9 mouse cellular contexts compared by ENCODE assay signal in genomic region chr4:116176543-116176988, GRCm38 (mm10). TPM values are rescaled to one million over a fixed set of nuclear protein-coding genes. Genes with fewer than 3 reads are reported as not detected.
A peak's percentile ranks its signal among the peaks of the same experiment; 100 is the strongest.
DNase-seq lines count a peak whose midpoint lies in the region; ATAC-seq lines count a peak whose summit lies in the region.
"Had no signal": no experiment of that assay in that cellular context is flagged by ENCODE, and none has a peak within 500 bp of the region (broad histone marks: within the 10 kb centered on the region; RNA-seq: fewer than 3 reads in every experiment).

No protein-coding gene starts in this region.

- H3K9ac ChIP-seq in forebrain, embryonic 12.5 days = peak overlapping the region; percentile 29; the same call in 1 of the 2 replicates
- peak overlapping the region; percentile 40; the same call in 1 of the 2 replicates for H3K9ac ChIP-seq in heart, embryonic 15.5 days
- no peak overlapping the region for H3K9ac ChIP-seq in liver, embryonic 15.5 days
- no peak overlapping the region for H3K9ac ChIP-seq in neural tube, embryonic 14.5 days (replicated peaks; ENCODE audit: low read depth, low read length)

- WGBS in forebrain, embryonic 12.5 days = 30% methylated on average over 10 of the region's 10 CpGs
- whole genome bisulfite sequencing in heart, embryonic 15.5 days = 25% methylated on average over 10 of the region's 10 CpGs
- 5% methylated on average over 10 of the region's 10 CpGs for WGBS in liver, embryonic 15.5 days (ENCODE audit: insufficient replicate concordance)
- WGBS in neural tube, embryonic 14.5 days = 27% methylated on average over 10 of the region's 10 CpGs

- no peaks in the 10 kb centered on the region for H3K9me3 ChIP-seq in forebrain, embryonic 12.5 days
- no peaks in the 10 kb centered on the region for H3K9me3 ChIP-seq in heart, embryonic 15.5 days (replicated peaks)
- no peaks in the 10 kb centered on the region for H3K9me3 ChIP-seq in liver, embryonic 15.5 days (replicated peaks)
- H3K9me3 ChIP-seq in neural tube, embryonic 14.5 days (ENCODE audit: control insufficient read depth, low read length) = no peaks in the 10 kb centered on the region

- ATAC-seq in forebrain, embryonic 12.5 days (ENCODE audit: low FRiP score) = peak; percentile 62
- peak; percentile 76 for ATAC-seq in heart, embryonic 15.5 days (replicated peaks; ENCODE audit: insufficient number of reproducible peaks, insufficient read depth, low FRiP score, low read depth)
- ATAC-seq in liver, embryonic 15.5 days (ENCODE audit: insufficient read depth) = no peak
- peak; percentile 86; the same call in 1 of the 2 replicates for ATAC-seq in neural tube, embryonic 14.5 days (ENCODE audit: low read depth)

- no peaks in the 10 kb centered on the region; the same call in 1 of the 2 replicates for H3K27me3 ChIP-seq in forebrain, embryonic 12.5 days
- H3K27me3 ChIP-seq in heart, embryonic 15.5 days = no peaks in the 10 kb centered on the region
- peaks cover 44% of the 10 kb centered on the region for H3K27me3 ChIP-seq in liver, embryonic 15.5 days
- no peaks in the 10 kb centered on the region for H3K27me3 ChIP-seq in neural tube, embryonic 14.5 days (ENCODE audit: control insufficient read depth, insufficient read depth, low read length)

- DNase-seq in left cerebral cortex, adult 18-20 months (ENCODE audit: low spot score in 2 of 2) = peak; percentile 62 to 70
- DNase-seq in left cerebral cortex, adult 11 months (ENCODE audit: low spot score) = no peak
- peak; percentile 90 for DNase-seq in kidney, postnatal 10 days
- peak; percentile 71 for DNase-seq in thymus, postnatal 14 days

- H3K36me3 ChIP-seq in forebrain, embryonic 12.5 days (replicated peaks) = no peaks in the 10 kb centered on the region
- H3K36me3 ChIP-seq in heart, embryonic 15.5 days = no peaks in the 10 kb centered on the region
- no peaks in the 10 kb centered on the region for H3K36me3 ChIP-seq in liver, embryonic 15.5 days (replicated peaks)
- H3K36me3 ChIP-seq in neural tube, embryonic 14.5 days (ENCODE audit: control insufficient read depth, insufficient read depth, low read length) = no peaks in the 10 kb centered on the region

- H3K4me3 ChIP-seq in forebrain, embryonic 12.5 days (replicated peaks) = no peak overlapping the region
- peak overlapping the region; percentile 28 for H3K4me3 ChIP-seq in heart, embryonic 15.5 days
- H3K4me3 ChIP-seq in liver, embryonic 15.5 days (replicated peaks) = 0 out of 2 replicates have a peak overlapping the region, but pooled peaks have one; percentile 1
- no peak overlapping the region for H3K4me3 ChIP-seq in neural tube, embryonic 14.5 days (ENCODE audit: low read depth, low read length)

- H3K4me1 ChIP-seq in forebrain, embryonic 12.5 days = peaks cover 19% of the 10 kb centered on the region
- peaks cover 37% of the 10 kb centered on the region for H3K4me1 ChIP-seq in heart, embryonic 15.5 days (replicated peaks)
- peaks cover 35% of the 10 kb centered on the region for H3K4me1 ChIP-seq in liver, embryonic 15.5 days (replicated peaks)
- no peaks in the 10 kb centered on the region for H3K4me1 ChIP-seq in neural tube, embryonic 14.5 days (ENCODE audit: control insufficient read depth, insufficient read depth, low read length)

- H3K27ac ChIP-seq in forebrain, embryonic 12.5 days = 0 out of 2 replicates have a peak overlapping the region, but pooled peaks have one; percentile 48
- peak overlapping the region; percentile 86 for H3K27ac ChIP-seq in heart, embryonic 15.5 days
- H3K27ac ChIP-seq in liver, embryonic 15.5 days (replicated peaks) = no peak overlapping the region
- peak overlapping the region; percentile 52 for H3K27ac ChIP-seq in neural tube, embryonic 14.5 days (ENCODE audit: low read depth, low read length)

- H3K4me2 ChIP-seq in forebrain, embryonic 12.5 days = peak overlapping the region; percentile 22
- peak overlapping the region; percentile 60 for H3K4me2 ChIP-seq in heart, embryonic 15.5 days
- H3K4me2 ChIP-seq in liver, embryonic 15.5 days = peak overlapping the region; percentile 51
- H3K4me2 ChIP-seq in neural tube, embryonic 14.5 days (ENCODE audit: low read depth, low read length) = peak overlapping the region; percentile 29; the same call in 1 of the 2 replicates

RNA-seq across cellular contexts. Expression of gene Gm49337, which starts 3.4 kb away (rescaled TPM):
- 1 to 10 TPM; 2.3 to 5.9 TPM for total RNA-seq in left cerebral cortex, adult 18-20 months (2021)
- polyA plus RNA-seq in forebrain, embryonic 12.5 days (2016; fragmentation: Nextera tagmentation; extraction: Ambion mirVana) = not detected in 2 replicates
- not detected in 2 replicates for polyA plus RNA-seq in heart, embryonic 15.5 days (2015; fragmentation: Nextera tagmentation; extraction: Ambion mirVana)
- polyA plus RNA-seq in liver, embryonic 15.5 days (2015; fragmentation: Nextera tagmentation; extraction: Ambion mirVana) = not detected in 2 replicates
- not detected in 2 replicates for polyA plus RNA-seq in neural tube, embryonic 14.5 days (2014; fragmentation: Nextera tagmentation; extraction: Ambion mirVana)
- polyA plus RNA-seq: large intestine, adult 2 months had no signal

RNA-seq across cellular contexts. Expression of gene 1700042G07Rik, which starts 3.4 kb away (rescaled TPM):
- total RNA-seq in left cerebral cortex, adult 18-20 months (2021) = not detected
- polyA plus RNA-seq in forebrain, embryonic 12.5 days (2016; fragmentation: Nextera tagmentation; extraction: Ambion mirVana) = not detected in 2 replicates
- polyA plus RNA-seq in heart, embryonic 15.5 days (2015; fragmentation: Nextera tagmentation; extraction: Ambion mirVana) = not detected in 2 replicates
- polyA plus RNA-seq in liver, embryonic 15.5 days (2015; fragmentation: Nextera tagmentation; extraction: Ambion mirVana) = not detected in 2 replicates
- polyA plus RNA-seq in neural tube, embryonic 14.5 days (2014; fragmentation: Nextera tagmentation; extraction: Ambion mirVana) = not detected in 2 replicates
- polyA plus RNA-seq: large intestine, adult 2 months had no signal

RNA-seq across cellular contexts. Expression of gene Tspan1, which starts 9.2 kb away (rescaled TPM):
- total RNA-seq in left cerebral cortex, adult 18-20 months (2021) = under 1 TPM in 1 of 2 experiments, not detected in 1; 0.33 TPM
- 0.22 TPM in 1 of 2 replicates, not detected in the other for polyA plus RNA-seq in forebrain, embryonic 12.5 days (2016; fragmentation: Nextera tagmentation; extraction: Ambion mirVana)
- polyA plus RNA-seq in heart, embryonic 15.5 days (2015; fragmentation: Nextera tagmentation; extraction: Ambion mirVana) = 0.94 and 2.3 TPM in 2 replicates
- polyA plus RNA-seq in liver, embryonic 15.5 days (2015; fragmentation: Nextera tagmentation; extraction: Ambion mirVana) = 0.07 TPM in 1 of 2 replicates, not detected in the other
- polyA plus RNA-seq in neural tube, embryonic 14.5 days (2014; fragmentation: Nextera tagmentation; extraction: Ambion mirVana) = 0.09 TPM in 1 of 2 replicates, not detected in the other

RNA-seq across cellular contexts. Expression of gene Lurap1, which starts 25.4 kb away (rescaled TPM):
- 10 to 100 TPM; 36.7 to 37.7 TPM for total RNA-seq in left cerebral cortex, adult 18-20 months (2021)
- 2.0 and 2.2 TPM in 2 replicates for polyA plus RNA-seq in forebrain, embryonic 12.5 days (2016; fragmentation: Nextera tagmentation; extraction: Ambion mirVana)
- polyA plus RNA-seq in heart, embryonic 15.5 days (2015; fragmentation: Nextera tagmentation; extraction: Ambion mirVana) = 2.0 and 2.2 TPM in 2 replicates
- 0.16 and 0.32 TPM in 2 replicates for polyA plus RNA-seq in liver, embryonic 15.5 days (2015; fragmentation: Nextera tagmentation; extraction: Ambion mirVana)
- polyA plus RNA-seq in neural tube, embryonic 14.5 days (2014; fragmentation: Nextera tagmentation; extraction: Ambion mirVana) = 2.1 and 2.9 TPM in 2 replicates

RNA-seq across cellular contexts. Expression of gene Pik3r3, which starts 44.9 kb away (rescaled TPM):
- 10 to 100 TPM; 36.2 to 38.8 TPM for total RNA-seq in left cerebral cortex, adult 18-20 months (2021)
- polyA plus RNA-seq in forebrain, embryonic 12.5 days (2016; fragmentation: Nextera tagmentation; extraction: Ambion mirVana) = 93.5 and 100 TPM in 2 replicates
- polyA plus RNA-seq in heart, embryonic 15.5 days (2015; fragmentation: Nextera tagmentation; extraction: Ambion mirVana) = 9.9 and 10.8 TPM in 2 replicates
- 0.51 and 0.63 TPM in 2 replicates for polyA plus RNA-seq in liver, embryonic 15.5 days (2015; fragmentation: Nextera tagmentation; extraction: Ambion mirVana)
- polyA plus RNA-seq in neural tube, embryonic 14.5 days (2014; fragmentation: Nextera tagmentation; extraction: Ambion mirVana) = 66.8 and 80.3 TPM in 2 replicates

Comparison
In these comparisons a context has a peak if more than half of its experiments do, and no peak if none do; other contexts are left out.
1. H3K4me3 ChIP-seq: peak in heart, embryonic 15.5 days (single experiment) and liver, embryonic 15.5 days (single experiment); none in forebrain, embryonic 12.5 days (single experiment) and neural tube, embryonic 14.5 days (single experiment).
2. H3K9ac ChIP-seq: peak in forebrain, embryonic 12.5 days (single experiment) and heart, embryonic 15.5 days (single experiment); none in liver, embryonic 15.5 days (single experiment) and neural tube, embryonic 14.5 days (single experiment).
3. Peak in every context shown above with its lines, with median percentiles within 50 percentile points of each other: H3K4me2 ChIP-seq.